Mouse (Mus musculus) embryonic fibroblast, embryonic 13.5 days (primary cell): ENCODE data around the gene Ak8. TPM values are rescaled to one million over a fixed set of nuclear protein-coding genes. Genes with fewer than 3 reads are reported as not detected.

ENCODE experiments used
- H3K27ac ChIP-seq: 2 replicates; pipeline ENCODE4 v1.5.1; 2012; ENCODE audit warnings: low read length, control low read depth, inconsistent platforms; ENCODE audit not compliant: insufficient read depth
- H3K4me1 ChIP-seq: 2 replicates; pipeline ENCODE4 v1.6.1; 2011; ENCODE audit warnings: low read length; ENCODE audit not compliant: control insufficient read depth, insufficient read depth
- H3K4me3 ChIP-seq: 2 replicates; pipeline ENCODE4 v1.5.1; 2011; ENCODE audit warnings: mild to moderate bottlenecking, control low read depth, low read length; ENCODE audit not compliant: insufficient read depth
- CTCF ChIP-seq: IDR thresholded peaks from 2 replicates; pipeline ENCODE4 v1.5.1; 2011; ENCODE audit warnings: mild to moderate bottlenecking, control low read depth, low read length, moderate library complexity, borderline replicate concordance; ENCODE audit not compliant: insufficient read depth
- POLR2A ChIP-seq: IDR thresholded peaks from 2 replicates; pipeline ENCODE4 v1.6.1; 2011; ENCODE audit warnings: low read depth, mild to moderate bottlenecking, control low read depth, low read length, moderate library complexity
- polyA plus RNA-seq: library from polyadenylated mRNA; stranded (reverse); fragments of >200 nt; gene quantifications from 2 replicates; pipeline ENCODE4 v1.2.4, GENCODE M21; 2011; ENCODE audit warnings: low read depth; ENCODE audit not compliant: missing spikeins, insufficient read length

The Ak8 gene
- polyA plus RNA-seq, 1 experiment, result not detected

DNA sequence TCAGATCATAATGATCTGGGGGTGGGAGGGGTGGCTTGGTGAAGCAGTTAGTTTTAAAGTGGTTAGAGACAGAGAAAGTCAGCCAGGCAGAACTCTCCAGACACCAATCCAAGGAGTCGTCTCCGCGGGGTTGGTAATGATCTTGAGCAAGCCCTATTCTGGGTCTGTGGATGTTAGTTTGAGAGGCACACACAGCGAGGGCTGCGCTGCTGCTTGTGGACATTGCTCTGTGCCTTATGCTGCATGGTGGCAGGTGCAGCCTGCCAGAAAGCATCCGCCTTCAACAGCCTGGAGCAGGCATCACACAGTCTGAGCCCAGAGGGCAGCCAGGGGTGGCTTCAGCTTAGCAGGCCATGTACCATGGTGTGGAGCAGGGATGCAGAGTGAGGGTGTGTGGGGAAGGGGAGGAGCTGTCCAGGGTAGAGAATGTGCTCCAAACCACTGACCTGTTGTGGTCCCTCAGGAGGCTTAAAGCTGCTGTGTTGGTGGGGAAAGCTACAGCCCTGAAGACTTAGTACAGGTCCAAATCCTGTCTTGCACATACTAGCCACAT lies 87.2 kb downstream of the Ak8 start:
- no peak for TF ChIP-seq CTCF
- no peak for TF ChIP-seq POLR2A
- H3K27ac ChIP-seq, result no peak overlapping the region
- H3K4me3 ChIP-seq, result no peak overlapping the region
- no peaks in the 10 kb centered on the region for H3K4me1 ChIP-seq

DNA sequence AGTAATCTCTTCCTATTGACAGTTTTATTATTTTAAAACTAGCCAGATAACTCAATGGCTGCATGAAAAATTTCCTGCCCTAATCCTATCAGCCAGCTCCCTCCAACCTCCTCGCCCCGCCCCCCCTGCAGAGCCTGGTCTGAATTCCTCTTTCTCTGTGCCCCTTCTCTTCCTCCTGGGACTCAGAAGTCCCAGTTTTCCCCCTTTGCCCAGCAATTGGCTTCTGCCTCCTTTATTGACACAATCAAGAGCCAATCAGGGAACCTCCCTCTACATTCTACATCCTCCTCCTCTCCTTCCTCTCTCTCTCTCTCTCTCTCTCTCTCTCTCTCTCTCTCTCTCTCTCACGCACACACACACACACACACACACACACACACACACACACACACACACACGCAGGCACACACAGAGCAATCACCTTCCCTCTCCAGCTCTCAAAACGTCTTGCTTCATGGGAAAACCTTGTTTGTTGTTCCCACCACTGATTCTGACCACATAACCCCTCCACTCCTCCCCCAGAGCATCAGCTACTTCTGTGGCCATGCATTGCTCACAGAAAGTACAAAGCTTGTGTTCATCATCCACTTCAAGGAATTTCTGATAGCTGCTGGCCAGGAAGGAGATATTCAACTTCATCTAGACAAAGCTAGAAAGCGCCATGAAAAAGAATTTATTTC lies 93.1 kb downstream of the Ak8 start:
- Histone ChIP-seq H3K4me3 (no peak overlapping the region), H3K27ac (no peak overlapping the region), H3K4me1 (no peaks in the 10 kb centered on the region)
- no peak for TF ChIP-seq POLR2A
- TF ChIP-seq CTCF, result no peak

DNA sequence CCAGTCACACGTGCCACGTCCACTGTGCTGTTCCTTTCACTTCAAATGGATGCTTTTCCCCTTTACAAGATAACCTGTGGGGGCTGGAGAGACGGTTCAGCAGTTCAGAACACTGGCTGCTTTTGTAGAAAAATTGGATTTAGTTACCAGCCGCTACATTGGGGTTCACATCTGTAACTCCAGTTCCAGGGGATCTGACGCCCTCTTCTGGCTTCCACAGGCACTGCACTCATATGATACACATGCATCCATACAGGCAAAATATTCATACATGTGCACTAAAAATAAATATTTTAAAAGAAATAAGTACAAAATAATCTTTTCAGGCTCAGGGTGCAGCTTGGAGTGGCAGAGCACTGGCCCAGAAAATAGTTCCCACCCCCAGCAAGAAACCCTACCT lies 94.7 kb downstream of the Ak8 start:
- Histone ChIP-seq H3K4me3 (no peak overlapping the region), H3K4me1 (no peaks in the 10 kb centered on the region), H3K27ac (no peak overlapping the region)
- TF ChIP-seq CTCF (no peak), POLR2A (no peak)

DNA sequence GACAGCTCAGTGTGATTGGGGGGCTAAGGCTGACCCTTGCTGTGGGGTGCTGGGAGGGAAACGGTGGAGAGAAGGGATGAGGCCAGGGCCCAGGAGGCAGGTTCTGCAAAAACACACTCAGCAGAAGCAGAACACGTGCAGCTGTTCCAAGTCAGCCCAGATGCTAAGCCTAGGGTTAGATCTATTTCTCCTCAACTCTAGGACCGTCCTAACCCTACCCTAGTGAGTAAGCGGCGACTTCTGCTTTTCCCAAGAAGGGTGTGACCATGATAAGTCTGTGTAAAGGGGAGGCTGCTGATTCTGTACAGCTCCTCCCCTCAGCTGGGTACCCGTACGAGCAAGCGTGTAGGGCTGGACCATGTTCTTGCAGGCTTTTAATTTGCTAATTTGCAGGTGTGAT lies 96.3 kb downstream of the Ak8 start:
- no peak for TF ChIP-seq POLR2A
- TF ChIP-seq CTCF, result no peak
- H3K4me3 ChIP-seq, result no peak overlapping the region
- no peak overlapping the region for H3K27ac ChIP-seq
- H3K4me1 ChIP-seq, result no peaks in the 10 kb centered on the region

DNA sequence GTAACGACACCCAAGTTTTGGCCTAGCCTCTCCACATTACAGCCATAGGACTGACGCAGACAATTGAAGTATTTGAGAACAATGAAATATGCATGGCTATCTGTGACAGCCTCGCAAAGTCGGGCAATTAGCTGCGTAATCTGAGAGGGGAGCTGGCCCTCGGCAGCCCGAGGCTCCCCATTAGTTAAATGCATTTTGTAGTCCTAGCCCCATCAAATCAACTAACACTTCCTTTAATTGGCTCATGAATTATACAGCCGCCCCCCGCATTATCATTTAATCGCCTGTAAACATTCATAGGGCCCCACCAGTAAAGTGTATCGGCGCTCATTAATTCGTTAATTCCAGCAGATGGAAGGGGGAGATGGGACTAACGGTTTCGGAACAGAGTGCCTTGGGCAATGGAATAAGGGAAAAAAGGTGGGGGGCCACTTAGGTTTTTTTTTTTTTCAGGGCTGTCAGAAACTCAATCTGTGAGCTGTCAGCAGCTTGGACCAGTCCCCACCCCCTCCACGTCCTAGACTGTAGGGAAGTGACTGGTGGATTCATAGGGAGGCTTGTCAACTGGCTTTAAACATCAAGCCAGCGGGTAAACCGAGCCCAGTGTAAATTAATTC lies 97.6 kb downstream of the Ak8 start:
- TF ChIP-seq CTCF, result no peak
- no peak for TF ChIP-seq POLR2A
- Histone ChIP-seq H3K4me3 (no peak overlapping the region), H3K27ac (no peak overlapping the region), H3K4me1 (no peaks in the 10 kb centered on the region)

DNA sequence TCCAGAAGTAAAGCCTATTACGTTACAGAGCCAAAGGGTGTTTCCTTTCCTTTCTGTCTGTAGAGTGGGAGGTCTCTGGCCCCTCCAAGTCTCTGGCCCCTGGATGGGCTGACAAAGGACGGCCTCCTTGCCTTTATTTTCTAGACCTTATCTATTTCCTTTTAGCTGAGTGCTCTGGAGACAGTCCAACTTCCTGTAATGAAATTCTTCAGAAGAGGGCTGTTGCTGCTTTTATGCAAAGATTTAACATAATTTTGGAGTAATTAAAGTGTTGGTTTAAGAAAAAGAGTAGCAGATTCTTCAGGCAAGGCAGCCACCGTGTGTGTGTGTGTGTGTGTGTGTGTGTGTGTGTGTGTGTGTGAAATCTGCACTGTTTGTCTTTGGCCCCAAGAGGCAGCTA lies 98.4 kb downstream of the Ak8 start:
- H3K4me3 ChIP-seq, result no peak overlapping the region
- TF ChIP-seq POLR2A (no peak), CTCF (no peak)
- no peak overlapping the region for H3K27ac ChIP-seq
- no peaks in the 10 kb centered on the region for H3K4me1 ChIP-seq

DNA sequence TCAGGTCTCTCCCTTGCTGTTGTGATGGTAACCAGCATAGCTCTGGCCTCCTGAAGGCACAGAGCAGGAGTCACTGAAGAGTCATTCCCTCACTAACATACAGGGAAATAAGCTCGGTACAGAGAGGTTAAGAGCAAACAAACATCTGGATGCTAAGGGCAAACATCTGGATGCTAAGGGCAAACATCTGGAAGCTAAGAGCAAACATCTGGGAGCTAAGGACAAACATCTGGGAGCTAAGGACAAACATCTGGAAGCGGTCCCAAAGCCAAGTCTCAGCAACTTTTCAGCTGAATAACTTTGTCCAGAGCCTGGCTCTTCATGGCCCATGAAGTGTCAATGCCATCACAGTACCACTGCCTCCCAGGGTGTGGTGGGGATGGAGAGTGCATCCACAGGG lies 99.6 kb downstream of the Ak8 start:
- Histone ChIP-seq H3K27ac (no peak overlapping the region), H3K4me1 (no peaks in the 10 kb centered on the region), H3K4me3 (no peak overlapping the region)
- TF ChIP-seq CTCF, result no peak
- TF ChIP-seq POLR2A, result no peak

DNA sequence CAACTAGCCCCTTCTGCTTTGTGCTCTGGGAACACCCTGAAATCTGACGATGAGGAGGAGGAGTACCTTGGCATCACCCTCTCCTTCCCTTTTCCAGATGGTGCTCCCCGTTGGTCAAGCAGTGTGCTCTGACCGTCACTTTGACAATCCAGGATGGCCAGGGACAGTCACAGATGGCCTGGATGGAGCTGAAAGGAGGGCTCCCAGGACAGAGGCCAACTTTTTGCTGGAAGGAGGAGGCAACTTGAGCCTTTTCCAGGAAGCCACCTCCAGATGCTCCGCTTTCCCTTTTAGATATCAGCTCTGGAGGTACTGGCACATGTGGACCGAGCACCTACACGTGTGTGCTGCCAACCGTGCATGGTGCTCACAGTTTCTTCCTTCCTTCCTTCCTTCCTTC lies 103.4 kb downstream of the Ak8 start:
- Histone ChIP-seq H3K4me3 (no peak overlapping the region), H3K27ac (no peak overlapping the region)
- no peak for TF ChIP-seq POLR2A
- no peak for TF ChIP-seq CTCF

DNA sequence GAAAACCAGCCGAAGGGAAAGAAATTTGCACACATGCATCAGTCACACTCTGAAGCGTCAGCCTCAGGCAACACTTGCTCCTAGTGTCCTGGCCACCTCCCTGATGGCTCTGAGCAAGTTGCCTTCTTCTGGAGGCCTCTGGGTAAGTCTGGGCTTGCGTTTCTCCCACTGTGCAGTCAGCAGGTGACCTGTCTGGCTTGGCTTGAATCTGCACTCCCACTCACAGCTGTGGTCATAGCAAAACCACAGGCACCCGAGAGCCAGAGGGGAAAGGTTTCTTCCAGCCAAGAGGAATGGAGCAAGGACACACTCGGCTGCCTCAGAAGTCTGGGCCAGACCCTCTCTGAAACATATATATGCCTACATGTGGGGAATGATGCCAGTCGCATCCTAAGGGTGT lies 108.9 kb downstream of the Ak8 start:
- Histone ChIP-seq H3K27ac (no peak overlapping the region), H3K4me1 (no peaks in the 10 kb centered on the region), H3K4me3 (no peak overlapping the region)
- TF ChIP-seq CTCF, result no peak
- no peak for TF ChIP-seq POLR2A

More for the DNA sequence above, 103.4 kb downstream of the Ak8 start:
- H3K4me1 ChIP-seq, result no peaks in the 10 kb centered on the region
